Mouse (Mus musculus): Measurements from ENCODE around the gene Pex10. TPM values are rescaled to one million over a fixed set of nuclear protein-coding genes. Genes with fewer than 3 reads are reported as not detected.

The Pex10 gene
- polyA plus RNA-seq (2014; fragmentation: Nextera tagmentation; extraction: Ambion mirVana), result 8.2 and 9.7 TPM in 2 replicates

DNA sequence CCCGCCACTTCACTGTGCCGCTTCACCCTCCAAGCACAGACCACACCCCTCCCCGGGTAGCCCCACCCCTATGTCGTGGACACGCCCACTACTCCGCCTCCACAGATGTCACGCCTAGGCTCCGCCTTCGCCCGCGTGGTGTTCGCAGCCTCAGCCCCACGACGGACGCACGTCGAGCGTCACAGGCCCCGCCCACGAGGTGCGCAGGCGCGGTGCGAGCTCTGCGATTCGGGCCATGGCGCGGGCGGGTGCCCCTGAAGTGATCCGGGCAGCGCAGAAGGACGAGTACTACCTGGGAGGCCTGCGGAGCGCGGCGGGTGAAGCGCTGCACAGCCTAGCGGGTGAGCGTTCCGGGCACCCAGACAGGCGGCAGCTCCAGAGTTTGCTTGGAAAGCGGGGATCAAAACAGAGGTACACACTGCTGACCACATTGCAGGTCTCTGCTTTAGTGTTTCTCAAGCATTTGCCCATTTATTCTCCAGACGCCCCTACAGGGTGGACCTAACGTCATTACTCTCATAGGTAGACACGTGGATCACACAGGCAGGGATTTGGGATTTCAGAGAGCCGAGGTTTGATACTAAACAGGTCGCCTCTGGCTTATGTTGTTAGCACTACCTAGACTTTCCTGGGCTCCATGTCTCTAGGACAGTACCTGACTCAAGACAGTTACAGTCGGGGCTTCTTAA lies at the start of gene Pex10:
Gene Pex10, plus strand, starts transcription at position 183 of the 689 bp plus-strand sequence.
- peak; percentile 100 for DNase-seq (ENCODE audit: low spot score, missing footprints)
- H3K4me3 ChIP-seq (ENCODE audit: low read depth, low read length), result peak within 1 kb of the TSS; percentile 64
- H3K9me3 ChIP-seq (ENCODE audit: control insufficient read depth, low read length), result no peaks in the 10 kb centered on the region
- peaks cover 15% of the 10 kb centered on the region for H3K4me1 ChIP-seq (ENCODE audit: control insufficient read depth, insufficient read depth, low read length)
- peaks cover 18% of the 10 kb centered on the region for H3K36me3 ChIP-seq (ENCODE audit: control insufficient read depth, insufficient read depth, low read length)
- peak within 1 kb of the TSS; percentile 25 for H3K27ac ChIP-seq (ENCODE audit: low read depth, low read length)
- peak within 1 kb of the TSS; percentile 86 for H3K9ac ChIP-seq (ENCODE audit: low read length)
- peak within 1 kb of the TSS; percentile 83 for H3K4me2 ChIP-seq
- no peaks in the 10 kb centered on the region for H3K27me3 ChIP-seq (ENCODE audit: control insufficient read depth, insufficient read depth, low read length)
- ATAC-seq (ENCODE audit: low FRiP score), result peak; percentile 93
- WGBS, result under 1% methylated on average over 48 of the region's 48 CpGs

- no peak for ATAC-seq (ENCODE audit: low FRiP score)
- H3K4me1 ChIP-seq (ENCODE audit: control insufficient read depth, insufficient read depth, low read length), result peaks cover 15% of the 10 kb centered on the region
- no peaks in the 10 kb centered on the region for H3K36me3 ChIP-seq (ENCODE audit: control insufficient read depth, insufficient read depth, low read length)
- no peak overlapping the region for H3K4me2 ChIP-seq
- H3K9me3 ChIP-seq (ENCODE audit: control insufficient read depth, low read length), result no peaks in the 10 kb centered on the region
- peaks cover 4% of the 10 kb centered on the region; the same call in 1 of the 2 replicates for H3K27me3 ChIP-seq (ENCODE audit: control insufficient read depth, insufficient read depth, low read length)
- H3K27ac ChIP-seq (ENCODE audit: low read depth, low read length), result no peak overlapping the region
- no peak for DNase-seq (ENCODE audit: low spot score, missing footprints)
- 82% methylated on average over 11 of the region's 11 CpGs for WGBS
- H3K9ac ChIP-seq (ENCODE audit: low read length), result no peak overlapping the region
- no peak overlapping the region for H3K4me3 ChIP-seq (ENCODE audit: low read depth, low read length)
Observed at GRCm38 (mm10) chr4:155017253-155017878, 49.5 kb upstream of the Pex10 start.

GRCm38 (mm10) chr4:155018066-155018465 lies 48.8 kb upstream of the Pex10 start:
- H3K9ac ChIP-seq (ENCODE audit: low read length), result no peak overlapping the region
- peaks cover 4% of the 10 kb centered on the region; the same call in 1 of the 2 replicates for H3K27me3 ChIP-seq (ENCODE audit: control insufficient read depth, insufficient read depth, low read length)
- no peak for ATAC-seq (ENCODE audit: low FRiP score)
- H3K36me3 ChIP-seq (ENCODE audit: control insufficient read depth, insufficient read depth, low read length), result no peaks in the 10 kb centered on the region
- H3K4me1 ChIP-seq (ENCODE audit: control insufficient read depth, insufficient read depth, low read length), result peaks cover 10% of the 10 kb centered on the region
- DNase-seq (ENCODE audit: low spot score, missing footprints), result no peak
- no peak overlapping the region for H3K4me2 ChIP-seq
- H3K4me3 ChIP-seq (ENCODE audit: low read depth, low read length), result no peak overlapping the region
- WGBS, result 72% methylated on average over 8 of the region's 8 CpGs
- H3K9me3 ChIP-seq (ENCODE audit: control insufficient read depth, low read length), result no peaks in the 10 kb centered on the region
- no peak overlapping the region for H3K27ac ChIP-seq (ENCODE audit: low read depth, low read length)

- Histone ChIP-seq H3K4me2 (peak overlapping the region; percentile 14; the same call in 1 of the 2 replicates), H3K36me3 (ENCODE audit: control insufficient read depth, insufficient read depth, low read length) (no peaks in the 10 kb centered on the region), H3K27me3 (ENCODE audit: control insufficient read depth, insufficient read depth, low read length) (peaks cover 4% of the 10 kb centered on the region; the same call in 1 of the 2 replicates), H3K4me3 (ENCODE audit: low read depth, low read length) (no peak overlapping the region), H3K9ac (ENCODE audit: low read length) (no peak overlapping the region), H3K27ac (ENCODE audit: low read depth, low read length) (no peak overlapping the region), H3K4me1 (ENCODE audit: control insufficient read depth, insufficient read depth, low read length) (peaks cover 8% of the 10 kb centered on the region), H3K9me3 (ENCODE audit: control insufficient read depth, low read length) (no peaks in the 10 kb centered on the region)
- WGBS, result 6% methylated on average over 15 of the region's 15 CpGs
- DNase-seq (ENCODE audit: low spot score, missing footprints), result no peak
- ATAC-seq (ENCODE audit: low FRiP score), result 0 out of 2 replicates have a peak, but pooled peaks have one; percentile 20
Observed at GRCm38 (mm10) chr4:155018601-155019335, 48.0 kb upstream of the Pex10 start.

DNA sequence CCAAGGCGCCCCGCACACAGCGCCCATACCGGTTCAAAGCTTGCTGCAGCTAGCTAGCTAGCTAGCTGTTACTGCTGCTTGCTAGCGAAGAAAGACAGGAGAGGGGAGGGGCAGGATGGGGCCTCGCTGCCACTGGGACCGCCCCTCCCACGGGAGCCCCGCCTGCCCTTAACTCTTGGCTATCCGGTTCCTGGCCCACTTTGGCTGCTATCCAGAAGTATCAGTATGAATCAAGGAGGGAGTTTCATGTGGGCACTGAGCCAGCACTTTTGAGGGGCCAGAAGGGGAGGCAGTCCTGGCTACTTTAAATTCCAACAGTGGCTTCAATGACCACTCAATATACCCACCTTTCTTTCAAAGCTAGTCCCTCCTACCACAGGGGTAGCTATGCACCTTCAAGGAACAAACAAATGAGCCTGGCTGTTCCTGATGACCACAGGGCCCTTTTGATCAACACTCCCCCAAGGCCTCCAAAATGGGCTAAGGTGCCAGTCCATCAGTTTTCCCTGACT lies 47.4 kb upstream of the Pex10 start:
- H3K36me3 ChIP-seq (ENCODE audit: control insufficient read depth, insufficient read depth, low read length), result no peaks in the 10 kb centered on the region
- H3K27me3 ChIP-seq (ENCODE audit: control insufficient read depth, insufficient read depth, low read length), result peaks cover 4% of the 10 kb centered on the region; the same call in 1 of the 2 replicates
- ATAC-seq (ENCODE audit: low FRiP score) (0 out of 2 replicates have a peak, but pooled peaks have one; percentile 39), DNase-seq (ENCODE audit: low spot score, missing footprints) (no peak)
- H3K9ac ChIP-seq (ENCODE audit: low read length), result no peak overlapping the region
- H3K27ac ChIP-seq (ENCODE audit: low read depth, low read length), result no peak overlapping the region
- no peaks in the 10 kb centered on the region for H3K9me3 ChIP-seq (ENCODE audit: control insufficient read depth, low read length)
- peaks cover 8% of the 10 kb centered on the region for H3K4me1 ChIP-seq (ENCODE audit: control insufficient read depth, insufficient read depth, low read length)
- WGBS, result 1% methylated on average over 10 of the region's 10 CpGs
- H3K4me2 ChIP-seq, result peak overlapping the region; percentile 14; the same call in 1 of the 2 replicates
- H3K4me3 ChIP-seq (ENCODE audit: low read depth, low read length), result no peak overlapping the region

DNA sequence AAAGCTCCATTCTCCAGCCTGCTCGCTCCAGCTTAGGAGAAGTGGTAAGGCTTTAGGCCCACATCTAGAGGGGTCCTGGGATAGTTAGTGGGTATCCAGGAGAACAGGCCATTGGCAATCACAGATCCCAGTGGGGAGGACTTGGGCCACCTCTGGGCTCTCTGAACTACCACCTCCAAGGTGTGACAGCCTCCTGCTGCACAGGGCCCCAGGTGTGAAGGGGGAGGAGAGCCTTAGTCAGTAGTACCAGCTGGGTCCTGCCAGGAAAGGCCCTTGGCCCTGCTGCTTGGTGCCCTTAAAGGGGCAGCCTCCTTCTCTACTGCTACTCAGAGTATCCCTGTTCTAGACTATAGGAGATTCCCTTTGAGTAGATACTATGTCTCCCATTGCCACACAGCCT lies 46.7 kb upstream of the Pex10 start:
- 70% methylated on average over 1 of the region's 1 CpGs for WGBS
- H3K27me3 ChIP-seq (ENCODE audit: control insufficient read depth, insufficient read depth, low read length), result peaks cover 4% of the 10 kb centered on the region; the same call in 1 of the 2 replicates
- DNase-seq (ENCODE audit: low spot score, missing footprints) (no peak), ATAC-seq (ENCODE audit: low FRiP score) (no peak)
- H3K9me3 ChIP-seq (ENCODE audit: control insufficient read depth, low read length), result no peaks in the 10 kb centered on the region
- no peaks in the 10 kb centered on the region for H3K36me3 ChIP-seq (ENCODE audit: control insufficient read depth, insufficient read depth, low read length)
- H3K4me1 ChIP-seq (ENCODE audit: control insufficient read depth, insufficient read depth, low read length), result peaks cover 12% of the 10 kb centered on the region
- H3K27ac ChIP-seq (ENCODE audit: low read depth, low read length), result no peak overlapping the region
- H3K4me2 ChIP-seq, result no peak overlapping the region
- H3K4me3 ChIP-seq (ENCODE audit: low read depth, low read length), result no peak overlapping the region
- no peak overlapping the region for H3K9ac ChIP-seq (ENCODE audit: low read length)

GRCm38 (mm10) chr4:155020813-155021212 lies 46.0 kb upstream of the Pex10 start:
- ATAC-seq (ENCODE audit: low FRiP score), result no peak
- no peak overlapping the region for H3K9ac ChIP-seq (ENCODE audit: low read length)
- WGBS, result 68% methylated on average over 9 of the region's 9 CpGs
- H3K27ac ChIP-seq (ENCODE audit: low read depth, low read length), result no peak overlapping the region
- no peak overlapping the region for H3K4me2 ChIP-seq
- H3K36me3 ChIP-seq (ENCODE audit: control insufficient read depth, insufficient read depth, low read length), result no peaks in the 10 kb centered on the region
- no peak overlapping the region for H3K4me3 ChIP-seq (ENCODE audit: low read depth, low read length)
- H3K9me3 ChIP-seq (ENCODE audit: control insufficient read depth, low read length), result no peaks in the 10 kb centered on the region
- peaks cover 4% of the 10 kb centered on the region; the same call in 1 of the 2 replicates for H3K27me3 ChIP-seq (ENCODE audit: control insufficient read depth, insufficient read depth, low read length)
- peaks cover 12% of the 10 kb centered on the region for H3K4me1 ChIP-seq (ENCODE audit: control insufficient read depth, insufficient read depth, low read length)
- no peak for DNase-seq (ENCODE audit: low spot score, missing footprints)

DNA sequence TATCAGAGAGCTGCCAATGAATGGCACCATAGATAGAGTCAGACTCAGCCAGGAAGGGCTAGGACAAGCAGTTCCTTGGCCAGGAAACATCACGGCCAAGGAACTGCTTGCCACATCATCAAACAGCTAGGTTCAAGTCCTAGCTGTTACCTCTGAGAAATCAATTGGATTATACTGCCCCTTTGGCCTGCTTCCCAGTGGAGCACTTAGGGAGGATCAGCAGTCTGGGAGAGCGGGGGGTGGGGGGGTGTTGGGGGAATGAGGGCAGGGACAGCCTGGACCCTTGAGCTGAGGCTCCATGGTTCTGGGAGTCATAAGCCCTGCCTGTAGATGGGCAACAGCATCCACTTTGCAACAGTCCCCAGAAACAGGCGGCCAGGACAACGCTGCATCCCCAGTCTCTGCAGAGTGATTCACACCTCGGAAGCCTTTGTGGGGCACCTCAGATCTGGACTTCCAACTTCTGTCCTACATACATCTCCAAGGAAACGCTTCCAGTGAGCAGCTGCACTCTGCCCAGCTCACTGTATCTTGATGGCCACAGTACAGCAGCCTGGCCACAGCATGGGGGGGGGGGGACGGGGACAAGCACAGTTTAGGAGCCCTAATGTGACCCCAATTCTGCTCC lies 44.5 kb upstream of the Pex10 start:
- no peak for ATAC-seq (ENCODE audit: low FRiP score)
- no peak for DNase-seq (ENCODE audit: low spot score, missing footprints)
- H3K36me3 ChIP-seq (ENCODE audit: control insufficient read depth, insufficient read depth, low read length), result no peaks in the 10 kb centered on the region
- H3K9me3 ChIP-seq (ENCODE audit: control insufficient read depth, low read length), result no peaks in the 10 kb centered on the region
- no peak overlapping the region for H3K27ac ChIP-seq (ENCODE audit: low read depth, low read length)
- 79% methylated on average over 7 of the region's 7 CpGs for WGBS
- H3K27me3 ChIP-seq (ENCODE audit: control insufficient read depth, insufficient read depth, low read length), result 0 out of 2 replicates have a peak, but pooled peaks cover 4% of the 10 kb centered on the region
- H3K4me3 ChIP-seq (ENCODE audit: low read depth, low read length), result no peak overlapping the region
- peaks cover 12% of the 10 kb centered on the region for H3K4me1 ChIP-seq (ENCODE audit: control insufficient read depth, insufficient read depth, low read length)
- no peak overlapping the region for H3K9ac ChIP-seq (ENCODE audit: low read length)
- no peak overlapping the region for H3K4me2 ChIP-seq
